Mouse (Mus musculus) brain, embryonic 14.5 days (tissue): ENCODE data around the gene Fhdc1.

ENCODE experiments used
- CTCF ChIP-seq: fragments of 200-500 bp; IDR thresholded peaks from 2 replicates; pipeline ENCODE4 v1.5.1; 2012; ENCODE audit warnings: inconsistent platforms, mild to moderate bottlenecking, moderate library complexity, borderline replicate concordance; ENCODE audit not compliant: insufficient read depth, insufficient read length; ENCODE audit errors: extremely low read depth
- POLR2A ChIP-seq: fragments of 200-500 bp; IDR thresholded peaks from 2 replicates; pipeline ENCODE4 v1.6.1; 2012; ENCODE audit warnings: mild to moderate bottlenecking, inconsistent platforms, borderline replicate concordance; ENCODE audit not compliant: poor library complexity, insufficient read depth, insufficient read length, severe bottlenecking; ENCODE audit errors: extremely low read depth

GRCm38 (mm10) chr3:84502101-84502500 lies 21.9 kb upstream of the Fhdc1 start:
- TF ChIP-seq POLR2A (no peak), CTCF (no peak)
